Mouse (Mus musculus): Measurements from ENCODE around the gene Brms1l.
"Not testable (repeated sequence)": the region's sequence is repeated elsewhere in the genome, so short reads cannot be mapped to it uniquely, and the experiment has no call there.

The Brms1l gene

DNA sequence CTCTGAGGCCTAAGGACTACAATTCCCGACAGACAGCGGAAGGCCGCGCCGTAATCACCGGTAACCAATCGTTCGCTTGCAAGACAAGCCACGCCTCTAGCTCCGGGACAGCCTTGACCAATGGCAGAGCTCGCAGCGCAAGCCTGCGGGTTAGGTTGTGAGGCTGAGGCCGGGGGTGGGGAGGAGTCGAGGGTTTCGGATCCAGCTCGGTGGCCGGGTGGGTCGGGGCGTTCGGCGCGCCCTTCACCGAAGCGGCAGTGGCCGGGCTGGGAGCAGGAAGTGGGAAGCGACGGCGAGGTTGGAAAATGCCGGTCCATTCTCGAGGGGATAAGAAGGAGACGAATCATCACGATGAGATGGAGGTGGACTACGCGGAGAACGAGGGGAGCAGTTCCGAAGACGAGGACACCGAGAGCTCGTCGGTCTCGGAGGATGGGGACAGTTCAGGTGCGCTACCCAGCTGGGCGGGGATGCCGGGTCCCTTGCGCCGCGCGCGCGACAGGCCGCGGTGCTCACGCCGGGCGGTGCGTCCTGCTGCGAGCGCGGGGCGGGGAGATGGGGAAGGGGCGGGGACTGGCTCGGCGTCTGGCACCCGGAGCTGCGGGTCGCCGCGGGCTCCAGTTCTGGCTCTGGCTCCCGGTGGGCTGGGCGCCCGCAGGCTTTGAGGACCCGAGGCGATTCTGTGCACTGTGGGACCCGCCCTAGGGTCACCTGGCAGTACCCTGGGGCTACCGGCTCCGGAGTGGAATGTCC, at the start of gene Brms1l:
TSS of gene Brms1l (plus strand) at position 126 of the 753 bp plus-strand sequence.
- DNase-seq: peak; percentile 98

DNA sequence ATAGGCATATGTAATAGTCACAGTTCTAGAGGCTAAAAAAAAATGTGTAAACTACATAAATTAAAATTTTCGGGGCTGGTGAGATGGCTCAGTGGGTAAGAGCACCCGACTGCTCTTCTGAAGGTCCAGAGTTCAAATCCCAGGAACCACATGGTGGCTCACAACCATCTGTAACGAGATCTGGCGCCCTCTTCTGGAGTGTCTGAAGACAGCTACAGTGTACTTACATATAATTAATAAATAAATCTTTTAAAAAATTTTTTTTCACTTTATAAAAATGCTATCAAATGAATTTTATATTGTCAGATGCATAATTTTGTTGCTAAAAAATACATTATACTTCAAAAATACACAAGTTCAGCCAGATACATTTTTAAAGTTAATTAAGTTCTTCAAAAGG, 41.6 kb upstream of the Brms1l start:
- not testable (repeated sequence) for DNase-seq

DNA sequence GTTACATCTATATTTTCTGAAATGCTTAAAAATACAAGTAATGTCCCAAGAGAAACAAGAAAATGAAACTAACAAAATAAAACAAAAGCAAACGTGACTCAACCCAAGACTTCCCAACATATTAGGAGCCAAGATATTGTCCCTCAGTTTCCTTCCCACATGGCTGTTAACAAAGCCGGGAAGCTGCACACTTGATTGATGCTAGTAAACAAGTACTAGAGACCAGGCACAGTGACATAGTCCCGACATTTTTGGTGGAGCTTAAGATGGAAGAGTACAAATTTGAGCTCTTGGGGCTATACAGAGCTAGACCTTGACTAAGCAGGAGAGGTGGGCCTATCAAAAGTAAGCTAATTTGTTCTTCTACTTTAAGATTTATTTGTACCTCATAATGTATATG, 39.0 kb upstream of the Brms1l start:
- DNase-seq: peak; percentile 15

DNA sequence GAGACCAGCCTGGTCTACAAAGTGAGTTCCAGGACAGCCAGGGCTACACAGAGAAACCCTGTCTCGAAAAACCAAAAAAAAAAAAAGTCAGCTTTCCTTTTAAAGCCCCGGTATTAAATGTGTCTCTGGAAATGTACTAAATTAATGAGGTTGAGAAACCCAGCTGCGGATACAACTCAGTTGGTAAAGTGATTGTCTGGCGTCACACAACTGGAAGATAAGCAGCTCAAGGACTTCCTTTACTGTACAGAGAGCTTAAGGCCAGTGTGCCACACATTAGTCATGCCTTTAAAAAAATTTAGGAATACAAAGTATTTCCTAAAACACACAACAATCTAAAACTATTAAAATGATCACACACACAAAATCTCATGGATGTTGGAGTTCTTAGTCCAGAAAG, 37.4 kb upstream of the Brms1l start:
- DNase-seq: no peak

DNA sequence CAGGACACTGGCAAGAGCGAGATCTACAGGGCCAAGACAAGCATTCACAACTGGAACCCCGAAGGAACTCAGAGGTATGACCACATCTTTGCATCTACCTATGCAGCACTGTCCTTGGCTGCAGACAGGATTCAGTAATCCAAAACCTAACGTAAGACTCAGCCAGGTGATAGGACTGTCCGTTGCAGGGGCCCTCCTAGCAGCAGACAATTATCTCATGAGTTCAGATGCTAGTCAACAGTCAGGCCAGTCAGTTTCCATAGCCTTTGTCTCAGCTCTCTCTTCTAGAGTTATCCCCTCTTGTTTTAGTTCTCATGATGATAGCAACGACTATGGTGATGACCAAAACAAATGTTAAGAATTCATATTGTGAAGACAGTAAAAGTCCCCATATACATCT, 36.0 kb upstream of the Brms1l start:
- no peak for DNase-seq

DNA sequence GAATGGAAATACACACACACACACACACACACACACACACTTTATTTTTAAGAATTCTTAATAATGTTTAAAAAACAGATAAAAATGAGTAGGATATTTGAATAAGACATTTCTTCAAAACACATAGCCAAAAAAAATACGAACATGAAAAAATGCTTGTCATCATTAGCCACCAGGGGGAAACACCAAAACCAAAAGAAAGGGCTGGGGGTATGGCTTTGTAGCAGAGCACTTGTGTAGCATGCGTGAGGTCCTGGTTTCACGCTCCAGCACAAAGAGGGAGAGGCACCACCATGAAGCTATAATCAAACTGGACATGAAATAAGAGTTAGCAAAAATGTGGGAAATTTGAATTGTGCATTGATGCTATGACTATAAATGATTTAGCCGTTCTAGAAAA, 35.0 kb upstream of the Brms1l start:
- DNase-seq: no peak

DNA sequence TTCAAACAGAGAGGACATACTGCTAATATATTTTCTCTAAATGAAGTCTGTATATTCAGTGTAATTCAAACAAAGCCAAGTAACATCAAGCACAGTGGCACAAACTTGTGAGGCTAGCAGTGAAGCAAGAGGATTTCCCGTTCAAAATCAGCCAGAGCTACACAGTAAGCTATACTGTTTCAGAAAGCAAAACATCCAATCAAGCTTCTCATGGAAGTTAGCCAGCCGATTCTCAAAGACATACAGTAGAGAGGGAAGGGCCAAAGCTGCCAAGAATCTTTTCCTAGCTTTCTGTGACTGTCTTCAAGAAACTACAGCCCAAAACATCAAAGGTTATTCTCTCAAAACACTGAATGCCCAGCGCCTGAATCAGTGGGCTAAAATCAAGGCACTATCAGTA, 31.1 kb upstream of the Brms1l start:
- DNase-seq: peak; percentile 12

DNA sequence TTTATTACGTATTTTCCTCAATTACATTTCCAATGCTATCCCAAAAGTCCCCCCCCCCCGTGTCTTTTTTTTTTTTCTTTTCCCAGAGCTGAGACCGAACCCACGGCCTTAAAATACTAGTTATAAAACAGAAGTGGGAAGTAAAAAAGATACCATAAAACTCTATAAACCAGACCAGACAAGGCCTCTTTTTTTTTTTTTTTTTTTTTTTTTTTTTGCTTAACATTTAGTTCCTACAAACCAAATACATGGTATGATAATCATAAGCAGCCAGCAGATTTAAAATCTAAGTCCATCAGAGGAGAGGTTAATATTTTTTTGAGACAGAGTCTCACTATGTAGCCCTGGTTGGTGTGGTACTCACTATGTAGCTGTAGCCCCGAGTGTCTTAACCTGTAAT, 19.6 kb upstream of the Brms1l start:
- no peak for DNase-seq

DNA sequence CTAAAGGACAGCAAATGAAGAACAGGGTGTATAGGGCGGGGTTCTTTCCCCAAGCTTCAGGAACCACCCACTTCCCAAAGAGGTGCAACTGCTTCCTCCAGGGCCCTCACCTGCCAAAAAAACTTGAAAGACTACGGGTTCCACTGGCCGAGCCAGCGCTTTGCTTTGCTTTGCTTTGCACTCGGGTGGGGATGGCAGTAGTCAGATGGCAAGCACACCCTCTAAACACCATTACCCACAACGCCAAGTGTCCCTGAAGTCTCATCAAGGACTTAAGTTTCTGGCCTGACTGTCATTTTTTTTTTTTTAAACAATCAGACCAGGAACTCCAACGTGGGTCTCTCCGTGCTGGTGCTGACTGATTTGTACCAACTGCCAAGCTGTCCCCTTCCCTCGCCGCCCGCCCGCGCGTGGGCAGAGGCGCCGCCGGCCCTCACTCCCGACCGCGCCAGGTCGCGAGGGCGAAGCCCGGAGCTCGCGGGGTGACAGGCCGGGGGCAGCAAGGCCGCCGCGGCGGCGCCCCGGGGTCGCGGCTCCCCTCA, 15.9 kb upstream of the Brms1l start:
- DNase-seq: peak; percentile 49

DNA sequence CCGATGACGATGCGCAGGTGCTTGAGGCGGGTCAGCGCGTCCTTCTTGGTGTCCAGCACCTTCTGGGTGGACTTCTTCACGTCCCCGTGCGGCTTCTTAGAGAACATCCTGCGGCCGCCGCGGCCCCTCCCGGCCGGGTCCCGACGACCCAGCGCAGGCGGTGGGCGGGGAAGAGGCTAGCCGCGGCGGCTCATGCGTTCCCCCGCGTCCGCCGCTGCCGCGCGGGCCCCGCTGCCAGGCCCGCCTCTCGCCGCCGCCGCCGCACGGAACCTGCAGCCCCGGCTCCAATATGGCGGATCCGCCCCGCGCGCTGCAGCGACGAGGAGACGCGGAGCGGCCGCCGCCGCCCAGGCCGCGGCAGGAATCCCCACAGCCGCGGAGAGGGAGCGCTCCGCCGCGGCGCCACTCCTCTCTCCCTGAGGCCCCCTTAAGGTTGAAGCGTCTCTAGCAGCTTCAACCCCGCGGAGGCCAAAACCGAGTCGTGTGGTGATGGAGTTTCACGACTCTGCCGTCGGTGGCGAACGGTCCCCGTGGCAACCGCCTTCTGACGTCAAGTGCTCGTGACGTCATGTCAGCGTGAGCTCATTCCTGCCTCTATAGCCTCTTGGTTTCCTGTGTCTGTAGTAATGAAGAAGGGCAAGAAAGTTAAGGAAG, 15.3 kb upstream of the Brms1l start, which contains the start of gene Ralgapa1:
TSS of gene Ralgapa1 (minus strand) at position 507 of the 654 bp plus-strand sequence.
- peak; percentile 92 for DNase-seq

DNA sequence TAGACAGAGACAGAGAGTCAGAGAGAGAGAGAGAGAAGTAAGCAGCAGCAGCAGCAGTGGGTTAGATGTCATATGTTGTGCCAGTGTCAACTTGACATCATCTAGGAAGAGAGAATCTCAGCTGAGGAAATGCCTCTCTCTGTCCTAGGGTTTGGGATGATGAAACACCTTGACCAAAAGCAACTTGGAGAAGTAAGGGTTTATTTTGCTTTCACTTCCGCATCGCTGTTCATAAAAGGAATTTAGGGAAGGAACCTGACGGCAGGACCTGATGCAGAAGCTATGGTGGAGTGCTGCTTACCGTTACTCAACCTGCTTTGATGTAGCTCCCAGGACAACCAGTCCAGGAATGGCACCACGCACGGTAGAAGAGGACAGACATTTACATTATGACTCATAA, 12.1 kb upstream of the Brms1l start:
- no peak for DNase-seq

DNA sequence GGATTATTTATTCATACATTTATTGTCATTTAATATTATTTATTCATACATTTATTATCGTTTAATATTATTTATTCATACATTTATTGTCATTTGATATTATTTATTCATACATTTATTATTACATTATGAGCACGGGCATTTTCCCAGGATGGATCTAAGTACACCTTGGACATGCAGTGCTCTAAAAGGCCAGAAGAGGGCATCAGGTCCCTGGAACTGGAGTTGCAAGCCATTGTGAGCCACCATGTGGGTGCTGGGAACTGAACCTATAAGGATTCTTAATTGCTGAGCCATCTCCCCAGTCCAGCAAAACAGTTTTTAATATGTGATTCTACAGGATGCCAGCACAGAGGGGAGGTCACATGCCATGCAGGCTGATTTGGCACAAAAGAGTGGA, 10.6 kb upstream of the Brms1l start:
- no peak for DNase-seq

DNA sequence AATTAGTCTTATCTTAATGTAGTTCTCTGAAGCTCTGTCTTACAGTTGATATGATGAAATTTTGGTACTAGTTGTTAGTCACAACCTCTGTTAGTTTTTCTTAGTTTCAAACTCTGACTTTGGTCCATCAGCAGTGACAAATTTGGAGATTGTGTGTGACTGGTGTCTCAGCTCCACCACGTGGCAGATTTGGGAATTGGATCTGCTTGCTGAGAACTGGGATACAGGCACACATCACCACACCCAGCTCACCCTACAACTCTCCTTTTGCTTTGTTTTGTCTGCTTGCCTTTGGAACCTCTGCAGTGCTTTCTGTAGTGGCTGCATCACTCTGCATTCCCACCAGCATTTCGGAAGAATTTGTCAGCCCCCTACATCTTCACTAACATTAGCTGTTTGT, 5.0 kb upstream of the Brms1l start:
- DNase-seq: peak; percentile 80

DNA sequence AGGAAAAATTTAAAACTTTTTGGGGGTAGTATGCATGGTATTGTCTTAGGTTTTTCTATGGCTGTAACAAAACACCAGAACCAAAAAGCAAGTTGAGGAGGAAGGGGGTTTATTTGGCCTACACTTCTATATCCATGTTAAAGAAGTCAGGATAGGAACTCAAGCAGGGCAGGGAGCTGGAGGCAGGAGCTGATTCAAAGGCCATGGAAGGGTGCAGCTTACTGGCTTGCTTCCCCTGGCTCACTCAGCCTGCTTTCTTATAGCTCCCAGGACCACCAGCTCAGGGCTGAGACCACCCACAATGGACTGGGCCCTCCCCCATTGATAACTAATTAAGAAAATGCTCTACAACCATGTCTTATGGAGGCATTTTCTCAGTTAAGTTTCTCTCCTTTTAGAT, 3.2 kb upstream of the Brms1l start:
- DNase-seq: no peak

DNA sequence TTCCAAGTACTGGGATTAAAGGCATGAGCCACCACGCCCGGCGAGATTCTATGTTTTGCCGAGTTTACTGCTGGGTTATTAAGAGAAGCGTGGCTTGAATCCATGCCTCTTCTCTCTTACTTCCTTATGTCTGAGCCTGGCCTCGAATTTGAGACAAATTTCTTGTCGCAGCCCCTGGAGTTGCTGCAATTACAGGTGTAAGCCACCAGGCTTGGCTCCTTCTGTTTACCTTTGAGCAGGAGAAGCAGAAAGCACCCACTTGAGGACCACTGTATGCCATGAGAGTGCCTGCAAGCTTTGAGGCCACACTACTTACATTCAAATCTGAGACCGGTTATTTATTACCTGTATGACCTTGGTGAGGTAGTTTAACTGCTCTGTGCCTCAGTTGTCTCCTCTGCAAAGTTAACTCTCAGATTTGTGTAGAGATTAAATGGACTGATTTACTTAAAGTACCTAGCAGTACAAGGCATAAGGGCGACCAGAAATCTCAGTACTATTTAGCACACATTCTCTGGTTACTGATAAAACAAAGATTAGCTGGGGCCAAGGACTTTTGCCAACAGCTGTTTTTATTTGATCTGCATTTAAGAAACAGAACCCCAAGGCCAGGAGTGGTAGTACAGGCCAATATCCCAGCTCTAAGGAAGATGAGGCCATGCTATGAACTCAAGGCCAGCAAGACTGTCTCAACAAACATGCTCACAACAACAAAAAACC, 2.1 kb upstream of the Brms1l start:
- DNase-seq: no peak

DNA sequence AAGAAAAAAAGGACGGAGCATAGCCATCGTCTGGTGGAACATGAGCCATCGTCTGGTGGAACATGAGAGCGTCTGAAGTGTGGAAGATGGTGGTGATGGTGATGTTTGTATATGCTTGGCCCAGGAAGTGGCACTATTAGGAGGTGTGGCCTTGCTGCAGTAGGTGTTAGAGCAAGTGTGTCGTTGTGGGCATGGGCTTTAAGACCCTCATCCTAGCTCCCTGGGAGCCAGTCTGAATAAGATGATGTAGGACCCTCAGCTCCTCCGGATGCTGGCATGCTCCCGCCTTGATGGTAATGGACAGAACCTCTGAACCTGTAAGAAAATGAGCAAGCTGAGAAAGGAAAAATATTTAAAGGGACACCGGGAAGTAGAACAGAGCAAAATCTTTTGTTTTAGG, 1.2 kb upstream of the Brms1l start:
- no peak for DNase-seq

DNA sequence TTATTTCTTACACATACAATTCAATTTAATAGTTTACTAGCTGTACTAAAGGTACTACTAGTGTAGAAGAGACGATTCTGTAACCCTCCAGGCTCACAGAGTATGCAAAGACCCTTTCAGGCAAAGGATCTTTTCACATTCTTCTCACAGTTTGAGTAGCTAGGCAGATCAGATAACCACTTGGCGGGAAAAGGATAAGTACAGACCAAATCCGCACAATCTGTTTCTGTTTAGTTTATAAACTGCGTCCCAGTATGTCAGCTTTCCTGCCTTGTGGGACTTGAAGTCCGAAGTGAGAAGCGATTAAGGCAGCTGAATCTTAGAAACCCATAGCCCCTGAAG, 296 bp upstream of the Brms1l start:
- DNase-seq: no peak

DNA sequence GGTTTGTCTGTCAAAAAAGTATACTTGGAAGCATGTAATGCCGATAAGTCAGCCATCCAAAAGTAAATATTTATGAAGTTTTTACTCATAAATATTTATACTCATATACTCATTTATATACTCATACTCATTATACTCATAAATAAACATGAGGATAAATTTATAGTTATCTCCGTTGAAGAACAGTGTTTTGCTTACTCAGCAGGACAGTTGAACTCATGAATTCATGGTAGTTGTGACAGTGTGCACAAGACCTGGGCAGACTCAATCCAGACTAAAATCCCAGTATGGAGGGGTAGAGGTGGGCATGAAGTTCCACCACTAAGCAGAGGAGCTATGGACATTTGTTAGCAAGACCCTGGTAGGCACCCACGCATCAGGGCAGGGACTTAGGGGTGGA, 1.4 kb downstream of the Brms1l start:
- no peak for DNase-seq

DNA sequence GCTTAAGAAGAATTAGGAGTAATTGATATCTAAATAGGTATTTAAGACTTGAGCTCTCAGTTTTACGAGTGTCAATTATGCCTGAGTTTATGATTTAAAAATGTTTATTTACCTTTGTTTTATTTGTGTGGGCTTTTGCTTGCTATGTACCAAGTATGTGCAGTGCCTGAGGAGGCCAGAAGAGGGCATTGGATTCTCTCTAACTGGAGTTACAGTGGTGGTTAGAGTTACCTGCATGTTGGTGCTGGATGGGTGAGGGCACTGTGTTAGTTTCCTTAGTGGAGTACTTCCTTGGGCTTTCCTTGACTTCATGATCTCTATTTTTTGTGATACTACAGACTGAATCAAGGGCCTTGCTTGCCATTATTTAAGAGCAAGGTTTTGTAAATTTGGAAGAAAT, 10.6 kb downstream of the Brms1l start:
- no peak for DNase-seq

DNA sequence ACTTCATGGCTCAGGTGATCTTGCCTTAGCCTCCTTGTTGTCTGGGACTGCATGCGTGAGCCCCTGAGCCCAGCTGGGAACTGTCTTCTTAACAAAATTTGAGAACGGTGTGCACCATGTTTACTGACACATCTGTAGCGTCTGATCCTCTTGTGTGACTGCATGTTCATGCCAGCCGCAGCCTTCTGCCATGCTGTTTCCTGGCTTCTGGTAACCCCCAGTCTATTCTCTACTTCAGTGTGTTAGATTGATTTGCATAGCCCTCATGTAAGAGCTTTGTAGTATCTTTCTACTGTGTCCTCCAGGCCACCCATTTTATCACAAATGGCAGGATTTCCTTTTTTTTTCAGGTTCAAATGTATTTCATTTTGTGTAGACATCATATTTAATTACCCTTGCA, 11.7 kb downstream of the Brms1l start:
- DNase-seq: no peak

DNA sequence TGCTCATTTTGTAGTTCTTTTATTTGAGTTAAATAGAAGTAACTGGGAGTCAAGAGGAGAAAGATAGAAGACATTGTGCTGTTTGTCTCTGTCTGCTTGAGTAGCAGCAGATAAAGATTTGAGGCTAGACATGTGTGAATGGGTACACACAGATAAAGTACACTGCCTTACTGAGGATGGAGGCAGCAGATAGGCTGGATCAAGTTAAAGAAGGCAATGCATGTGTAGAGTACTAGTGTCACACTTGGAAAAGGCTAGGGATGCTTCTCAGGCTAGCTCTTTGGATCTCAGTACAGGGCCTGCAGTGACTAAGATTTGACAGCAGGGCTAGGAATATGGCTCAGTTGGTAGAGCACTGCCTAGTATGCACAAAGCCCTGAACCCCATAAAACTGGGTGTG, 14.5 kb downstream of the Brms1l start:
- DNase-seq: no peak

DNA sequence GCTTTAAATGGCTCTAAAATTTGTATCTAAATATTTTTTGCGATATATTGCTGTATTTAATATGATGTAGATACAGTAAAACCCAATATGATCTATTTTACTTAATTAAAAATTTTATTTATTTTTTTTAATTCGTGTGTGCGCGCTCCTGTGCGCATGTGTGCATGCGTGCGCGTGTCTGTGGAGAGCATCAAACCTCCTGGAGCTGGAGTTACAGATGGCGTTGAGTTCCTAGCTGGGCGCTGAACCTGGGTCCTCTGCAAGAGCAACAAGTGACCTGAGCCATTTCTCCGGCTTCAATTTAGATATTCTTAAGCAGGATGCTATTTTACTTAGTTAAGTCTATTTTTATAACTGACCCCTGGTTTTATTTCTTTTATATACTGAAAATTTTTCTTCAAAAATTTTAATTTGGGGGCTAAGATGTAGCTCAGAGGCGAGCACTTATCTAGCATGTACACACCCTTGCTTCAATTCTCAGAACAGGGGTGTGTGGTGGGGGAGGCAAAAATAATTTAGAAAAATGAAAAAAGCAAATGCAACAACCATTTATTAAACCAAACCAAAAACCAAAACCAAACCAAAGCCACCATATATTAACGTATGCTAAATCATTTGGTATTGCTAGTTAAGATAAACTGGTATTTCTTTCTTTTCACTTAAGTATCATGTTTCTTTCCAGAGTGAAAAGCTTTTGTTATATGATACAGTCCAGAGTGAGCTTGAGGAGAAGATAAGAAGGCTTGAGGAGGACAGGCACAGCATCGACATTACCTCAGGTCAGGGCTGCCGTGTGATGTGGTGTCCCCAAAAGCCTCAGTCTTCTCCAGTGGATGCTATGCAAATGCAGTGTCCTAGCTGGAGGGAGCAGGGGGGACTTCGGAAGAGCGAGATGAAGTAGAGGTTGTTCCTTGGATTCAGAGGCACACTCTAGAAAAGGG, 23.6 kb downstream of the Brms1l start:
- DNase-seq: no peak

DNA sequence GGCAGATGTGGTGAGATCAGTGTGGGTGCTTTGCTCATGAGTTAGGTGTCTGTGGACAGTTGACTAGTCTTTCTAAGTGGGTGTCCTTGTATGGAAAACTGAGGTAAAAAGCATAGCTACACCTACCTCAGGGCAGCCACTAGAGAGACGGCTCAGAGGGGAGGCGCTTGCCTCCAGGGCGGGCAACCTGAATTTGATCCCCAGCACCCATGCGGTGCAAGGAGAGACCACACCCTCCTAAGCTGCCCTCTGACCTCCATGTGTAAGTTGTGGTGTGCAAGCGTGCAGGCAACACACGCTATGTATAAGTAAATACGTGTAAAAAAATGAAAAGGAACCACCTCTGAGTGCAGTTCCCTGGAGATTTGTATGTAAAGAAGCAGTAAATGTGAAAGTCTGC, 24.5 kb downstream of the Brms1l start:
- DNase-seq: no peak
